Mouse (Mus musculus): ENCODE measurements around the gene Palm3.

The Palm3 gene

GRCm38 (mm10) chr8:84067911-84068310 is 46.6 kb downstream of the Palm3 start:
- DNase-seq = no peak

- DNase-seq = no peak
Observed at GRCm38 (mm10) chr8:84068316-84069035, 47.2 kb downstream of the Palm3 start.

- DNase-seq = no peak
Observed at GRCm38 (mm10) chr8:84069169-84069568, 47.9 kb downstream of the Palm3 start.

- no peak for DNase-seq
Observed at GRCm38 (mm10) chr8:84069750-84070149, 48.5 kb downstream of the Palm3 start.

- DNase-seq = no peak
Observed at GRCm38 (mm10) chr8:84070241-84070640, 49.0 kb downstream of the Palm3 start.

- peak; percentile 80 for DNase-seq
Observed at GRCm38 (mm10) chr8:84070667-84071066, 49.4 kb downstream of the Palm3 start.

GRCm38 (mm10) chr8:84071921-84072320 is 50.6 kb downstream of the Palm3 start:
- no peak for DNase-seq

GRCm38 (mm10) chr8:84072321-84072720 is 51.0 kb downstream of the Palm3 start:
- no peak for DNase-seq

DNA sequence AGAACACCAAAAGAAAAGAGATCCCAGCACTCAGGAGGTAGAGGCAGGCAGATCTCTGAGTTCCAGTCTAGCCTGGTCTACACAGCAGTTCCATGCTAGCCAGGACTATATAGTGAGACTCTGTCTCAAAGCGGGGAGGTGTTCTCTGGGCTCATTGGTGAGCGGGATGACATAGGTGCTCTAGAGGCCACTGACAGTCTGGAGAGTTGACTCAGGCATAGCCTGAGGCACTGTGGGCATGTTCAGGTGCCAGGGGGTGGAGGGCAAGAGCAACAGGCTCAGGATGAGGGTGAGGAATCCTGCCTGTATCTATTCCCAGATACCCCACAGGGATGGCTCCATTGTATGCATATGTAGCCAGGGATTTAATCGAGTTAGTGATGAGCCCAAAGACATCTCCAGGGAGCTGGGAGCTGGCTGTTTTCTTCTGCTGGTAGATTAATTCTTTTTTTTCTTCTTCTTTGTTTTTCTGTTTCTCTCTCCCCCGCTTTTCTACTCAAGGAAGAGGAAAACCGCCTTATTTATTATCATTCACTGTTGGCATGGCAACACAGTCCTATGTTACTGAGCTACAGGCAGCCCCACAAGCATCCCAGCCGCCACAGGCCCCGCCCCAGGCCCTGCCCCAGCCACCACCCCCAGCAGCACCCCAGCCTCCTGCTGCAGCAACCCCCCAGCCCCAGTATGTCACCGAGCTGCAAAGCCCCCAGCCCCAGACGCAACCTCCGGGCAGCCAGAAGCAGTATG is 52.1 kb downstream of the Palm3 start:
- no peak for DNase-seq

GRCm38 (mm10) chr8:84076412-84076811 is 55.1 kb downstream of the Palm3 start:
- DNase-seq = no peak

GRCm38 (mm10) chr8:84076849-84077248 is 55.6 kb downstream of the Palm3 start:
- DNase-seq = no peak

DNA sequence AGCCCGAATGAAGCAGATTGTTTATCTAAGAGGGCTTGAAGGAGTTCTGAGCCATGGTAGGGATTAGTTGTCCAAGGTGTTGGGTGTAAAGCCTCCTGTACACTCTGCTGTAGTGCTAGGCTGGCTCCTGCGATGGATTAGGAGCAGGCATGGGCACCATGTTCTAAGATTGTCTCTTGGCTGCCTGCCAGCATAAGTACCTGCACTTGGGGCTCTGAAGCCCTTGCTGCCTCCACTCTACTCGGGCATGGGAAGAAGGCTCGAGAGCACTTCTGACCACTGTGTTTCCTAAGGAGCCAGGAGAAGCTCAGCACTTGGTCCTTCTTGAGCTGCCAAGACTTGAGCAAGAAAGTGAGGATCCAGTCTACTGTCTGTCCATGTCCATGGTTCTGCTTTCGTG is 57.9 kb downstream of the Palm3 start:
- no peak for DNase-seq

Measured in right cerebral cortex, adult 18-20 months (tissue).